Mouse (Mus musculus): ENCODE results near the gene Mptx1. TPM values are rescaled to one million over a fixed set of nuclear protein-coding genes. Genes with fewer than 3 reads are reported as not detected.

Gene Mptx1
- total and polyA plus RNA-seq, 3 experiments: not detected

DNA sequence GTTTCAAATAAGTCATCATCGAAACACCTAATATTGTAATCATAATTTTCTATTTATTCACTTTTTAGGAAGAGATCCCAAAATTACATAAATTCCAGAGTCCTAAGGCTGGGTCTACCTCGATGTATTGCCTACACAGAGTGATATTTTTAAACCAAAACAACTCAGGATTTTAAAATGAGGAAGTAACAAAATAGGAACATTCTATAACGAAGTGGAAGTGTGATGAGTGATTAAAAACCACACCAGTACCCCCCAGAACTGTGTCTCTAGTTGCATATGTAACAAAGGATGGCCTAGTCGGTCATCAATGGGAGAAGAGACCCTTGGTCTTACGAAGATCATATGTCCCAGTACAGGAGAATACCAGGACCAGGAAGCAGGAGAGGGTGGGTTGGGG is 24.3 kb downstream of the Mptx1 start:
- H3K9me3 ChIP-seq (replicated peaks; ENCODE audit: insufficient read depth, low read length): no peaks in the 10 kb centered on the region
- DNase-seq (ENCODE audit: low read depth, low spot score): peak; percentile 73
- peaks cover 3 to 7% of the 10 kb centered on the region in 2 experiments; a peak in 3 of 4 replicates for H3K4me1 ChIP-seq (ENCODE audit: control insufficient read depth in 1 of 2, insufficient read depth in 2 of 2, low read length in 2 of 2)
- H3K27me3 ChIP-seq (ENCODE audit: control insufficient read depth in 1 of 2, insufficient read depth in 2 of 2, low read length in 2 of 2): no peaks in the 10 kb centered on the region
- H3K36me3 ChIP-seq (ENCODE audit: control insufficient read depth in 1 of 2, insufficient read depth in 2 of 2, low read length in 2 of 2): peaks cover 0 to 7% of the 10 kb centered on the region in 2 experiments; a peak in 2 of 4 replicates
- H3K4me3 ChIP-seq (ENCODE audit: control insufficient read depth in 1 of 2, insufficient read depth in 1 of 2, low read depth in 2 of 2, low read length in 2 of 2): no peak overlapping the region
- no peak overlapping the region; the same call in 1 of the 2 replicates for H3K9ac ChIP-seq (ENCODE audit: control insufficient read depth, low read depth, low read length, poor library complexity, severe bottlenecking)
- H3K27ac ChIP-seq (ENCODE audit: control insufficient read depth, low read depth, low read length): no peak overlapping the region
- no peaks in the 10 kb centered on the region for H3K79me2 ChIP-seq (ENCODE audit: control insufficient read depth, insufficient read depth, low read length, poor library complexity)
- TF ChIP-seq CHD2 (IDR thresholded peaks at IDR 0.05; ENCODE audit: low read length): 0 out of 2 replicates have a peak, but pooled peaks have one; percentile 15
- no peak for TF ChIP-seq ELF1 (IDR thresholded peaks at IDR 0.05; ENCODE audit: low read depth, low read length)
- TF ChIP-seq ETS1 (IDR thresholded peaks at IDR 0.05; ENCODE audit: low read depth, low read length): peak; percentile 68; the same call in 1 of the 2 replicates
- TF ChIP-seq POLR2AphosphoS2 (IDR thresholded peaks at IDR 0.05; ENCODE audit: low read length): no peak
- TF ChIP-seq CTCF (IDR thresholded peaks at IDR 0.05 in 2 of 3, conservative IDR thresholded peaks at IDR 0.05 in 1 of 3; ENCODE audit: control insufficient read depth in 1 of 3, insufficient read depth in 1 of 3, low read depth in 2 of 3, low read length in 3 of 3, poor library complexity in 1 of 3, severe bottlenecking in 1 of 3): no peak
- TF ChIP-seq EP300 (IDR thresholded peaks at IDR 0.05; ENCODE audit: low read depth in 1 of 2, low read length in 2 of 2): peak; percentile 87 to 93
- no peak for TF ChIP-seq GABPA (IDR thresholded peaks at IDR 0.05; ENCODE audit: low read depth, low read length)
- no peak for TF ChIP-seq TAL1 (IDR thresholded peaks at IDR 0.05; ENCODE audit: low read length)
- TF ChIP-seq USF1 (IDR thresholded peaks at IDR 0.05; ENCODE audit: low read depth, low read length): no peak
- TF ChIP-seq SMC3 (IDR thresholded peaks at IDR 0.05; ENCODE audit: low read depth, low read length): no peak
- peak; percentile 87 for TF ChIP-seq RCOR1 (IDR thresholded peaks at IDR 0.05; ENCODE audit: low read depth, low read length)
- TF ChIP-seq MYB (IDR thresholded peaks at IDR 0.05; ENCODE audit: low read depth, low read length): peak; percentile 71; the same call in 1 of the 2 replicates
- TF ChIP-seq E2F4 (IDR thresholded peaks at IDR 0.05; ENCODE audit: borderline replicate concordance, low read depth, low read length): no peak
- 0 out of 2 replicates have a peak, but pooled peaks have one; percentile 55 for TF ChIP-seq MAZ (IDR thresholded peaks at IDR 0.05; ENCODE audit: low read depth, low read length)
- TF ChIP-seq KAT2A (conservative IDR thresholded peaks at IDR 0.05; ENCODE audit: low read depth, low read length): no peak
- TF ChIP-seq BHLHE40 (IDR thresholded peaks at IDR 0.05; ENCODE audit: borderline replicate concordance, low read depth, low read length): 0 out of 2 replicates have a peak, but pooled peaks have one; percentile 11
- TF ChIP-seq HCFC1 (IDR thresholded peaks at IDR 0.05; ENCODE audit: low read depth, low read length): no peak
- no peak for TF ChIP-seq POLR2AphosphoS5 (IDR thresholded peaks at IDR 0.05; ENCODE audit: borderline replicate concordance, low read depth, low read length)
- no peak for TF ChIP-seq NELFE (IDR thresholded peaks at IDR 0.05; ENCODE audit: low read depth, low read length)
- peak; percentile 75; the same call in 1 of the 2 replicates for TF ChIP-seq MEF2A (IDR thresholded peaks at IDR 0.05; ENCODE audit: extremely low read depth, insufficient replicate concordance, low read depth, low read length, poor library complexity, severe bottlenecking)
- no peak for TF ChIP-seq MAX (IDR thresholded peaks at IDR 0.05; ENCODE audit: low read length)
- TF ChIP-seq GATA1 (IDR thresholded peaks at IDR 0.05; ENCODE audit: low read depth, low read length): peak; percentile 63
- no peak for TF ChIP-seq UBTF (IDR thresholded peaks at IDR 0.05; ENCODE audit: borderline replicate concordance, insufficient read depth, low read depth, low read length)
- TF ChIP-seq TCF12 (IDR thresholded peaks at IDR 0.05; ENCODE audit: low read depth, low read length): peak; percentile 74
- no peak for TF ChIP-seq ZC3H11A (IDR thresholded peaks at IDR 0.05; ENCODE audit: low read depth, low read length)
- 0 out of 2 replicates have a peak, but pooled peaks have one; percentile 18 for TF ChIP-seq MAFK (IDR thresholded peaks at IDR 0.05; ENCODE audit: borderline replicate concordance, low read depth, low read length)
- 0 out of 2 replicates have a peak, but pooled peaks have one; percentile 29 for TF ChIP-seq MYC (IDR thresholded peaks at IDR 0.05; ENCODE audit: low read depth, low read length)
- no peak for TF ChIP-seq ZKSCAN1 (IDR thresholded peaks at IDR 0.05; ENCODE audit: low read depth, low read length)
- no peak for TF ChIP-seq CHD1 (IDR thresholded peaks at IDR 0.05; ENCODE audit: low read depth, low read length)
- no peak for TF ChIP-seq NRF1 (IDR thresholded peaks at IDR 0.05; ENCODE audit: insufficient read depth, low read depth, low read length, poor library complexity, severe bottlenecking)
- peak; percentile 63 for TF ChIP-seq SIN3A (IDR thresholded peaks at IDR 0.05; ENCODE audit: low read length)

Data from MEL (cell line).